In the genomic region with DNA sequence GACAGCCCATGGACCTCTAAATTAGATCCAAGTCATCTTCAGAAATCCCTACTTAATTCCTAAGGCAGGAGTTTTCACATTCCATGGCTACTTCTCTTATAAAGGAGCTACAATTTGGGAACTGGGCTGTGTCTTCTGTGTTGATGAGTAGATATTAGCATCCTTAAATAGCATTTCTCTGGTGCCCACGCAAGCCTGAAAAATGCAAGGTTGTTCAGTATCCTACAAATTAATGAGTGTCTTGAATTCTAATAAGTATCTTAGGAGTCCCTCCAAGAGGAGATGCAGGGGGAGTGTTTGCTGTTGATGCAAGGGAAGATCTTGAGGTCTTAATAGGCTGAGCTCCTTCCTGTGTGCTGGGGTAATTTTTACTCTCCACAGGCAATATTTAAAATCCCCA, we compare ENCODE assay signal across 27 mouse cellular contexts.
"Had no signal": no experiment of that assay in that cellular context is flagged by ENCODE, and none has a peak within 500 bp of the region (broad histone marks: within the 10 kb centered on the region; RNA-seq: fewer than 3 reads in every experiment).

No protein-coding gene starts in this region.

- ATAC-seq: hindbrain, embryonic 16.5 days; inflammation-experienced regulatory T-cells, adult 6 months; intestine, embryonic 15.5 days; intestine, postnatal 0 days had no signal

- H3K27me3 ChIP-seq: heart, embryonic 13.5 days; heart, embryonic 15.5 days; hindbrain, embryonic 12.5 days; intestine, embryonic 15.5 days; limb, embryonic 12.5 days; liver, embryonic 13.5 days had no signal

- DNase-seq: gastrocnemius, adult 2 months; gastrocnemius, postnatal 10 days; gastrocnemius, postnatal 25 days; heart, adult 2 months; heart, postnatal 4 days; kidney, adult 18-20 months; kidney, adult 8-10 months; kidney, postnatal 10 days; kidney, postnatal 25 days; kidney, postnatal 4 days; liver; liver, embryonic 13.5 days had no signal

- H3K36me3 ChIP-seq: heart, embryonic 13.5 days; heart, embryonic 15.5 days; hindbrain, embryonic 10.5 days; hindbrain, embryonic 12.5 days; intestine, embryonic 15.5 days; limb, embryonic 10.5 days; limb, embryonic 12.5 days; liver, embryonic 13.5 days had no signal

- H3K9ac ChIP-seq: heart, embryonic 13.5 days; heart, embryonic 15.5 days; hindbrain, embryonic 12.5 days; hindbrain, embryonic 14.5 days; intestine, embryonic 15.5 days; limb, embryonic 12.5 days; liver, embryonic 13.5 days had no signal

- H3K4me3 ChIP-seq: gastrocnemius, adult 2 months; heart, adult 2 months; heart, embryonic 13.5 days; heart, embryonic 15.5 days; hindbrain, embryonic 10.5 days; hindbrain, embryonic 12.5 days; intestine, embryonic 15.5 days; layer of hippocampus, adult 2 months; left cerebral cortex, adult 2 months; limb, embryonic 10.5 days; limb, embryonic 12.5 days; liver, embryonic 13.5 days had no signal

- H3K9me3 ChIP-seq: heart, embryonic 13.5 days; heart, embryonic 15.5 days; hindbrain, embryonic 10.5 days; hindbrain, embryonic 12.5 days; intestine, embryonic 15.5 days; limb, embryonic 10.5 days; limb, embryonic 12.5 days; liver, embryonic 13.5 days had no signal

- H3K27ac ChIP-seq: gastrocnemius, adult 2 months; heart, adult 2 months; heart, embryonic 13.5 days; heart, embryonic 15.5 days; hindbrain, embryonic 10.5 days; hindbrain, embryonic 12.5 days; intestine, embryonic 15.5 days; layer of hippocampus, adult 2 months; left cerebral cortex, adult 2 months; limb, embryonic 10.5 days; liver, embryonic 13.5 days had no signal

- H3K4me2 ChIP-seq: heart, embryonic 11.5 days; heart, embryonic 13.5 days; heart, embryonic 15.5 days; hindbrain, embryonic 12.5 days; intestine, embryonic 15.5 days; limb, embryonic 12.5 days; liver, embryonic 11.5 days; liver, embryonic 13.5 days had no signal

- H3K4me1 ChIP-seq: hindbrain, embryonic 10.5 days; hindbrain, embryonic 12.5 days; liver, embryonic 13.5 days had no signal
